Mouse (Mus musculus): ENCODE data around the gene Chn2. TPM values are rescaled to one million over a fixed set of nuclear protein-coding genes. Genes with fewer than 3 reads are reported as not detected.

The Chn2 gene
- polyA plus RNA-seq, 1 experiment from 2014 or later = 13.6 TPM

DNA sequence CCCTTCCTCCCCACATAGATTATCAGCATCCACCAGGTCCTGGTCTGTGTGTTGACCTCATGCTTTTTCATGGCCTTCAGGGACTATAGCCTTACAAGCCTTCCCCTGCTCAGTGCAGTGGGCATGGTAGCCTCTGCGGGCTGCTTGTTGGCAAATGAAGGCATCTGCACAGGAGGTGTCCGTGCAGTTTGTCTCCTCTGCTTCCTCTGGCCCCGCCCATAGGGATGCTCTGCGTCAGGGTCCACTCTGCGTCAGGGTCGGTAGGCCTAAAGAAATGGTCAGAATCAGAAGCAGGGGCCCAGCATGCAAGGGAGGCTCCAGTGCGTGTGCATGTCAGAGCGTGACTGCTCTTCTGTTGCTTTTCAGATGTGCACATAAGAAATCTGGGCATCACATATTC, 169.4 kb downstream of the Chn2 start:
- WGBS = 83% methylated on average over 8 of the region's 8 CpGs
- Histone ChIP-seq H3K4me1 (0 out of 2 replicates have a peak, but pooled peaks cover 3% of the 10 kb centered on the region), H3K27me3 (no peaks in the 10 kb centered on the region), H3K4me3 (no peak overlapping the region), H3K27ac (no peak overlapping the region), H3K4me2 (no peak overlapping the region), H3K36me3 (no peaks in the 10 kb centered on the region), H3K9ac (no peak overlapping the region), H3K9me3 (no peaks in the 10 kb centered on the region)
- ATAC-seq (ENCODE audit: borderline replicate concordance, extremely low read depth, low FRiP score, low TSS enrichment) = no peak

DNA sequence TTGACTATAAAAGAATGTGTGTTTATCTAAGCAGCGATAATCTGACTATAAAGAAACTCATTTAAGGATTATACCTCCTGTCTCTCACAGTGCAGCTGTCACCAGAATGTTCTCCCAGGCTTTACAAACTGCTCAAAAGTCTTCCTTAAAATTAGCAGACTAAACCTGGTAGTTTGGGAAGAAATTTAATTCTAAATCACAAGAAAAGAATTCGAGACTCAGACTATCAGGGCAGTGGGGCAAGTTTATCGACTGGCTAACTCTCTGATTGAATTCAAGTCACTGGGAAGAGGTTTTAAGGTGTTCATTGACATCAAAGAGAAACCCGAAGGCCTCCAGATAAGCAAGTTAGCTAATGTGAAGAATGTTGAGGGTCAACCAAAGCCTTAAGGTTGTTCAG, 171.6 kb downstream of the Chn2 start:
- no peaks in the 10 kb centered on the region for H3K9me3 ChIP-seq
- ATAC-seq (ENCODE audit: borderline replicate concordance, extremely low read depth, low FRiP score, low TSS enrichment) = no peak
- H3K9ac ChIP-seq = no peak overlapping the region
- peaks cover 3% of the 10 kb centered on the region; the same call in 1 of the 2 replicates for H3K4me1 ChIP-seq
- H3K4me2 ChIP-seq = no peak overlapping the region
- H3K4me3 ChIP-seq = no peak overlapping the region
- WGBS = 51% methylated on average over 4 of the region's 4 CpGs
- H3K27ac ChIP-seq = no peak overlapping the region
- H3K36me3 ChIP-seq = no peaks in the 10 kb centered on the region
- no peaks in the 10 kb centered on the region; the same call in 1 of the 2 replicates for H3K27me3 ChIP-seq

DNA sequence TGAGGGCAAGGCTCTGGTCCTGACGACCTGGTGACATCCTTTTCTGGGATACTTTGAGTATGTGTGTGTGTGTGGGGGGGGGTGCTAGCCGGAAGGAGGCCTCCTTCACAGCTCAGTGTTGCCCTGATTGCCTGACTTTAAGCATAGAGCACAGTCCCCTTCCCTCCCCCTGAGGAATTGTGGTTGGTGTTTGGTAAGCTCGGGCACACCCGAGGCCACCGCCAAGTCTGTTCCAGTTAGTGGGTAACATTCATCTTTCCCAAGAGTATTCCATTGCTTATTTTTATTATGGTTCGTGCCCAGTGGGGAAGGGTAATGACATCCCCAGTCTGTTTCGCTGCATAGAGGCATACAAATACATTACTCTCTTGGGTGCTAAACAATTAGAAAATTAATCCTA, 172.6 kb downstream of the Chn2 start:
- no peaks in the 10 kb centered on the region; the same call in 1 of the 2 replicates for H3K27me3 ChIP-seq
- no peak for ATAC-seq (ENCODE audit: borderline replicate concordance, extremely low read depth, low FRiP score, low TSS enrichment)
- H3K9me3 ChIP-seq = no peaks in the 10 kb centered on the region
- 82% methylated on average over 7 of the region's 7 CpGs for WGBS
- H3K4me1 ChIP-seq = no peaks in the 10 kb centered on the region; the same call in 1 of the 2 replicates
- H3K4me2 ChIP-seq = no peak overlapping the region
- H3K27ac ChIP-seq = no peak overlapping the region
- H3K36me3 ChIP-seq = no peaks in the 10 kb centered on the region
- no peak overlapping the region for H3K9ac ChIP-seq
- H3K4me3 ChIP-seq = no peak overlapping the region

DNA sequence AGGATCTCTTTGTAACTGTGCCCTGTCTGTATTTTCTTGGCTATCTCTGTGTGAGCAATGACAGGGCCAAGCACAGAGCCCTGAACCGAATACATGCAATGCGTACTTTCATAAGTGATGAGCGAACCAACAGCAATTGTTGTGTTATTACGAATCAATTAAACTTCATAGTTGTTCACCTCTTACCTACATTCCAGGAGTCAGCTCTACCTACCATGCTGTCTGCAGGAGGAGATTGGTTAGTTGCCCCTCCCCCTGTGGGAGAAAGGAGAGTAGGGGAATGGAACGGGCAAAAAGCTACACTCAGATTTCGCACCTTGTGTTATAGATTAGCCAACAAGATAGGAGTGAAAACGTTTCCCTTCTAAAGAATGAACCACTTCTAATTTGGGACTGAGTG, 174.4 kb downstream of the Chn2 start:
- Histone ChIP-seq H3K9ac (no peak overlapping the region), H3K27ac (no peak overlapping the region), H3K4me1 (no peaks in the 10 kb centered on the region; the same call in 1 of the 2 replicates), H3K4me2 (no peak overlapping the region), H3K27me3 (no peaks in the 10 kb centered on the region; the same call in 1 of the 2 replicates), H3K9me3 (no peaks in the 10 kb centered on the region), H3K4me3 (no peak overlapping the region), H3K36me3 (no peaks in the 10 kb centered on the region)
- ATAC-seq (ENCODE audit: borderline replicate concordance, extremely low read depth, low FRiP score, low TSS enrichment) = no peak
- 81% methylated on average over 7 of the region's 7 CpGs for WGBS

DNA sequence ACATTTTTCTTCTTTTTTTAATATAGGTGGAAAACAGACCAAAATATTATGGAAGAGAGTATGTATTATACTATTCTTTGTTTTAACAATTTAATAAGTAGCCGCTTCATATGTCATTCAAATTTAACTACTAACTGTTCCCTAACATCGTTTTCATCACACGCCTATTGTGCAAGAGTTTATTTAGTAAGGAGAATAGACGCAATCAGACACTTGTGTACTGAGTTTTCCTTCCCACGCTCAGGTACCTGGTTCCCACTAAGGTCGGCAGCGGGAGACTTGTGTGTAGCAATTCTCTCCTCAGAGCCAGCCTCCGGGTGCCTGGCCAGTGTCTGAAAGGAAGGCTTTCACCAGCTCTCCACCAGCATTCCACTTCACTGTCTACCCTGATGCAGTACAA, 176.3 kb downstream of the Chn2 start:
- WGBS = 73% methylated on average over 8 of the region's 8 CpGs
- ATAC-seq (ENCODE audit: borderline replicate concordance, extremely low read depth, low FRiP score, low TSS enrichment) = no peak
- Histone ChIP-seq H3K27ac (no peak overlapping the region), H3K9ac (no peak overlapping the region), H3K36me3 (no peaks in the 10 kb centered on the region), H3K4me3 (no peak overlapping the region), H3K9me3 (no peaks in the 10 kb centered on the region), H3K27me3 (no peaks in the 10 kb centered on the region; the same call in 1 of the 2 replicates), H3K4me2 (no peak overlapping the region), H3K4me1 (no peaks in the 10 kb centered on the region; the same call in 1 of the 2 replicates)

DNA sequence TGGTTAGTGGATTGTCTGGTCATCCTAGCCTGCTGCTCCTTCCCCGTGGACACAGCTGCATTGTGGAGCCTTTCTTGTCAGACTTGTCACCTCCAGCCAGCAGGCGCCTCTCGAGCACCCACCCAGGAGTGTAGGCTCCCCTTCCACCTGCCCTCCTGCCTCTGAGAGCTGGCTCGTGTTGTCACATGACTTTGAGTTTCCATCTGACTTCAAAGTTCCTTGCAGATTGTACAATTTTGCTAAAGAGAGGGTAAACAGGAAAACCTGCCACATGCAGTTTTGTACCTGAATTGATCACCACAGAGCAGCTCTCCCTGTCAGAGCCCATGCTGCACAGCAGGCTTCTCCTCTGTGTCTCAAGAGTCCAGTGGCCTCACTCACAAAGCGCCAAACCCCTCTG, 177.2 kb downstream of the Chn2 start:
- Histone ChIP-seq H3K4me3 (no peak overlapping the region), H3K36me3 (no peaks in the 10 kb centered on the region), H3K27me3 (no peaks in the 10 kb centered on the region; the same call in 1 of the 2 replicates), H3K27ac (no peak overlapping the region), H3K9ac (no peak overlapping the region), H3K4me2 (no peak overlapping the region), H3K9me3 (no peaks in the 10 kb centered on the region), H3K4me1 (no peaks in the 10 kb centered on the region; the same call in 1 of the 2 replicates)
- ATAC-seq (ENCODE audit: borderline replicate concordance, extremely low read depth, low FRiP score, low TSS enrichment) = no peak
- 62% methylated on average over 5 of the region's 5 CpGs for WGBS

DNA sequence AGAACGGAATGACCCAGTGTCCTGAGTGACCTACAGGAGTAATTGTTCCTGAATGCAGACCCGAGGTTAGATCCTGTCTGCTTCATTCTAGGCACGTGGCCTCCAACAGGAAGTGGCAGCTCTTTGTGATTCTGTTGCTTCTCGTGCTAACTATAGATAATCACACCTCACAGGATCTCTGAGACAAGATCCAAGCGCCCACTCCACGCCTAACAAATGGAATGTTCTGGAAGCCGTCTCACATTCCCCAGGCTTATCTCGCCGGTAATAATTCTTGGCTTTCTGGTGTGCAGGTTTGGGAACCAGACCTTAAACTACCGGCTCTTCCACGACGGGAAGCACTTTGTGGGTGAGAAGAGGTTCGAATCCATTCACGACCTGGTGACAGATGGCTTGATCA, 180.8 kb downstream of the Chn2 start:
- Histone ChIP-seq H3K27ac (no peak overlapping the region), H3K36me3 (no peaks in the 10 kb centered on the region), H3K4me2 (no peak overlapping the region), H3K4me1 (no peaks in the 10 kb centered on the region; the same call in 1 of the 2 replicates), H3K9me3 (no peaks in the 10 kb centered on the region), H3K27me3 (peaks cover 3% of the 10 kb centered on the region; the same call in 1 of the 2 replicates), H3K9ac (no peak overlapping the region), H3K4me3 (no peak overlapping the region)
- no peak for ATAC-seq (ENCODE audit: borderline replicate concordance, extremely low read depth, low FRiP score, low TSS enrichment)
- 74% methylated on average over 14 of the region's 14 CpGs for WGBS

DNA sequence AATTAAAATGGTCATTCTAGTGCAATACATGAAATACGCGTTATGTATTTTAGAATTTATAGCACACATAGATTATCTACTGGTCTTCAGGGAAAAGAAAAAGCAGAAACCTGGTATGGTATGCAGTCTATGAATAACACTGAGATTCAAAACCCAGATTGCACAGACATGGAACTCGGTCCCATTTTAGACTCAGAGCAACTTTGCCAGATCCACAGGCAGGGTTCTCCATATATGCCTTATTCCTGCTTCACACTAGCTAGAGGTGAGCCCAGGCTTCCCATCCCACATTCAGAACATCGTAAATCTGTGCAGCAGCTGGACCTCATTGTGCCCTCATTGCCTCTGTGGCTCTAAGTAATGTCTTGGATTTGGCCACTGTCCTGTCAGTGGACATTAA, 184.2 kb downstream of the Chn2 start:
- no peaks in the 10 kb centered on the region for H3K36me3 ChIP-seq
- H3K4me2 ChIP-seq = no peak overlapping the region
- H3K4me1 ChIP-seq = no peaks in the 10 kb centered on the region
- no peak for ATAC-seq (ENCODE audit: borderline replicate concordance, extremely low read depth, low FRiP score, low TSS enrichment)
- no peak overlapping the region for H3K27ac ChIP-seq
- WGBS = 93% methylated on average over 4 of the region's 4 CpGs
- peaks cover 3% of the 10 kb centered on the region; the same call in 1 of the 2 replicates for H3K27me3 ChIP-seq
- H3K9ac ChIP-seq = no peak overlapping the region
- H3K4me3 ChIP-seq = no peak overlapping the region
- no peaks in the 10 kb centered on the region for H3K9me3 ChIP-seq

DNA sequence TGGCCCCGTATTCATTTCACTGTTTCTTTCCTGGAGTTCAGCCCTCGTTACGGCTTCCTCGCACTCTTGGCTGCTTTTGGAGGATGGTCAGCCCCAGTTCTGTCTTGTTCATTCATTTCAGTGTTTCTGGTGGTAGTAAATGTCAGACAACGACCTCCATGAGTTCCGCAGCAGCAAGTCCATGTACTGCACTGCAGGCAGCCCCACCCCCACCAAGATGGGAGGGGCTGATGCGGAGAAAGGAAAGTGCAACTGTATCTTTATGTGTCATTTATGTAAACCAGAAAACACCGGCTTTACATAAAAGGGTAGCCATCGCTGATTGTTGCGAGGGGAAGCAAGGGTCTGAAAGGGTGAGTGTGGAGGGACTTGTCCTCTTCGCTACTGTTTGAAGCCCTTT, 185.0 kb downstream of the Chn2 start:
- WGBS = 62% methylated on average over 11 of the region's 11 CpGs
- ATAC-seq (ENCODE audit: borderline replicate concordance, extremely low read depth, low FRiP score, low TSS enrichment) = no peak
- H3K4me2 ChIP-seq = no peak overlapping the region

DNA sequence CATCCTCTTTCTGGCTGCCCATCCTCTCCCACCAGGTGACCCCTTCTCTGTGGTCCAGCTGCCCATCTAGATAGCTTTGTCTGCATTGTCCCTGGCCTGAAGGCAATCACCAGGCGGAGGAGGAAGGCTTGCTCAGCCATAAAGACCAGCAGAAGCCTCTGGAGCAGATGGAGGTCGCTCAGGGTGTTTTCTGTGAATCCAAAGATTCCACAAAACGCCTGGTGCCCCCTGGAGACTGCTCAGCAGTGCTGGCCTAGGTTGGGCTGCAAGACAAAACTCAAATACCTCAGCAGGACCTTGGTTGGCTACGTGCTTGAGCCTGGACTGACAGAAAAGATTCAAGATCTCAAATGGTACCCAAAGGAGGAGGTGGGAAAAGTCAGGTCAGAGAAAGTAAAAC, 186.0 kb downstream of the Chn2 start:
- 45% methylated on average over 4 of the region's 4 CpGs for WGBS
- no peaks in the 10 kb centered on the region for H3K36me3 ChIP-seq
- no peaks in the 10 kb centered on the region for H3K4me1 ChIP-seq
- ATAC-seq (ENCODE audit: borderline replicate concordance, extremely low read depth, low FRiP score, low TSS enrichment) = no peak
- no peak overlapping the region for H3K27ac ChIP-seq
- H3K4me3 ChIP-seq = no peak overlapping the region
- no peaks in the 10 kb centered on the region for H3K9me3 ChIP-seq
- H3K4me2 ChIP-seq = no peak overlapping the region
- H3K27me3 ChIP-seq = peaks cover 3% of the 10 kb centered on the region; the same call in 1 of the 2 replicates
- H3K9ac ChIP-seq = no peak overlapping the region

More for the DNA sequence above, 185.0 kb downstream of the Chn2 start:
- Histone ChIP-seq H3K27me3 (peaks cover 3% of the 10 kb centered on the region; the same call in 1 of the 2 replicates), H3K27ac (no peak overlapping the region), H3K36me3 (no peaks in the 10 kb centered on the region), H3K4me3 (no peak overlapping the region), H3K9ac (no peak overlapping the region), H3K9me3 (no peaks in the 10 kb centered on the region), H3K4me1 (no peaks in the 10 kb centered on the region)

DNA sequence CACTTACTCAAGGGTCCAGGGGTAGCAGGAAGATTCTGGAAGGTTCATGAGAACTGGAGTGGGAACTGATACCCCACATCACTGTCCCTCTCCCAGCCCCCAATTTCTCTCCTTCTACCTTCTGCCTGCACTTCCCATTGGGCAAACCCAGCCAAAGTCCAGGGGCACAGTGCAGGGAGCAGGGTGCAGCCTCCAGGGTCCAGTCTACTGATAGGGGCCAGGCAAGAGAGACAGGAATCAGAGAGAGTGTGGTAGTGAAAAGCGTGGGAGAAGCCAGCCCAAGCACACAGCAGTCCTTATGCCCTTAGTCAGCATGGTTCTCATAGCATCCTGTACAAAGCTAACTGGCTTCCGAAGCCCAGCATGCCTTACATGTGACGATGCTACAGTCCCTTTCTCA, 187.7 kb downstream of the Chn2 start:
- Histone ChIP-seq H3K4me2 (no peak overlapping the region), H3K9ac (no peak overlapping the region), H3K27me3 (peaks cover 7% of the 10 kb centered on the region; the same call in 1 of the 2 replicates), H3K36me3 (no peaks in the 10 kb centered on the region), H3K4me1 (no peaks in the 10 kb centered on the region), H3K9me3 (no peaks in the 10 kb centered on the region), H3K27ac (no peak overlapping the region), H3K4me3 (no peak overlapping the region)
- 89% methylated on average over 3 of the region's 3 CpGs for WGBS
- no peak for ATAC-seq (ENCODE audit: borderline replicate concordance, extremely low read depth, low FRiP score, low TSS enrichment)

DNA sequence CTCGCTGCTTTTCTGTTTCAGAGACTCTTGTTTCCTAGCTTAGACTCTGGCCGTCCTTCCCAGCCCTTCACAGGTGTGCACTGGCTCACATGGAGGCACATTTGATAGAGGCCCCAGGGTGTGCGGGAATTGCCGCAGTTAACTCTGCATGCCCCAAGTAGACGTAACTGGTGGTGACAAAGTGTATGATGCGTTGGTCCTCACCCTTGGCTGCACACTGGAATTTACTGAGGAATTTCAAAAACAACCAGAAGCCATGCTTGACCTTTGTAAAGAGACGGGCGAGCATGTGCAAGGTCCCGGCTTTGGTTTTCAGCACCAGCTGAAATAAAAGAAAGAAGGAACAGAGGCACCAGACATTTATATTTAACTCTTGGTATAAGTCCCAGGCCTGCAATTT, 189.1 kb downstream of the Chn2 start:
- WGBS = 56% methylated on average over 9 of the region's 9 CpGs
- no peak for ATAC-seq (ENCODE audit: borderline replicate concordance, extremely low read depth, low FRiP score, low TSS enrichment)
- no peak overlapping the region for H3K27ac ChIP-seq

DNA sequence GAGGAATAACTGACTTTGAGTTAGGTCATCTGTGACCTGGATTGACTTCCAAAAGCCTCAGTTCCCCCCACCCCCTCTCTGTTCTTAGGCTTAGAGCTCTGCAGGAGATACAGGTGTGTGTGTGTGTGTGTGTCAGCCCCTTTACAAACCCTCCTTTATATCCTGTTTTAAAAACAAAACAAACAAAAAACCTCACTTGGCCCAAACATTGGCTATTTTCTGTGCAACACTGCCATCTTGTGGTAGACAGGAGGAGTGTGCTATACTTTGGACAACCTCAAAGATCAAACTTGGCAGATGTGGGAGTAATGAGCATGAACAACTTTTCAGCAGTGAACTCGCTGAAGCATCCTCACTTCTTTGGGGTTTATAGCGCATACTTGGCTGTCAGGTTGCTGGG, 189.5 kb downstream of the Chn2 start:
- H3K4me2 ChIP-seq = no peak overlapping the region
- no peak overlapping the region for H3K27ac ChIP-seq
- no peak for ATAC-seq (ENCODE audit: borderline replicate concordance, extremely low read depth, low FRiP score, low TSS enrichment)
- H3K4me3 ChIP-seq = no peak overlapping the region
- no peak overlapping the region for H3K9ac ChIP-seq
- peaks cover 7% of the 10 kb centered on the region; the same call in 1 of the 2 replicates for H3K27me3 ChIP-seq
- H3K4me1 ChIP-seq = no peaks in the 10 kb centered on the region
- WGBS = 4% methylated on average over 2 of the region's 2 CpGs
- H3K9me3 ChIP-seq = no peaks in the 10 kb centered on the region
- H3K36me3 ChIP-seq = no peaks in the 10 kb centered on the region

More for the DNA sequence above, 189.1 kb downstream of the Chn2 start:
- no peaks in the 10 kb centered on the region for H3K4me1 ChIP-seq
- no peak overlapping the region for H3K4me3 ChIP-seq
- H3K36me3 ChIP-seq = no peaks in the 10 kb centered on the region
- H3K4me2 ChIP-seq = no peak overlapping the region
- H3K9ac ChIP-seq = no peak overlapping the region
- peaks cover 7% of the 10 kb centered on the region; the same call in 1 of the 2 replicates for H3K27me3 ChIP-seq
- no peaks in the 10 kb centered on the region for H3K9me3 ChIP-seq
